Mouse (Mus musculus): ENCODE results near the gene Agrn. TPM values are rescaled to one million over a fixed set of nuclear protein-coding genes. Genes with fewer than 3 reads are reported as not detected.

Gene Agrn
- polyA plus RNA-seq, 1 experiment from 2014 or later = 165 TPM

- ATAC-seq (ENCODE audit: low FRiP score, low read depth) = no peak
- Histone ChIP-seq H3K27me3 (replicated peaks) (no peaks in the 10 kb centered on the region), H3K4me1 (no peaks in the 10 kb centered on the region), H3K9me3 (no peaks in the 10 kb centered on the region), H3K36me3 (no peaks in the 10 kb centered on the region), H3K4me2 (replicated peaks) (no peak overlapping the region), H3K4me3 (no peak overlapping the region), H3K27ac (no peak overlapping the region), H3K9ac (no peak overlapping the region)
- WGBS = 62% methylated on average over 5 of the region's 5 CpGs
These were observed 64.0 kb downstream of the Agrn start for GRCm38 (mm10) chr4:156133334-156133733.

GRCm38 (mm10) chr4:156130940-156131339 is 66.3 kb downstream of the Agrn start:
- Histone ChIP-seq H3K9me3 (no peaks in the 10 kb centered on the region), H3K36me3 (peaks cover 11% of the 10 kb centered on the region), H3K4me1 (no peaks in the 10 kb centered on the region), H3K27me3 (replicated peaks) (no peaks in the 10 kb centered on the region), H3K4me2 (replicated peaks) (no peak overlapping the region), H3K9ac (no peak overlapping the region), H3K4me3 (no peak overlapping the region), H3K27ac (no peak overlapping the region)
- no peak for ATAC-seq (ENCODE audit: low FRiP score, low read depth)
- WGBS = 88% methylated on average over 10 of the region's 10 CpGs

GRCm38 (mm10) chr4:156130436-156130835 is 66.9 kb downstream of the Agrn start, which contains the start of gene Rnf223:
Rnf223 (plus strand) TSS chr4:156130513.
- ATAC-seq (ENCODE audit: low FRiP score, low read depth) = no peak
- no peak within 1 kb of the TSS for H3K27ac ChIP-seq
- H3K9me3 ChIP-seq = no peaks in the 10 kb centered on the region

GRCm38 (mm10) chr4:156128746-156129145 is 68.5 kb downstream of the Agrn start:
- Histone ChIP-seq H3K36me3 (peaks cover 33% of the 10 kb centered on the region), H3K9me3 (no peaks in the 10 kb centered on the region), H3K27ac (no peak overlapping the region), H3K27me3 (replicated peaks) (no peaks in the 10 kb centered on the region), H3K4me2 (replicated peaks) (no peak overlapping the region), H3K4me3 (no peak overlapping the region), H3K4me1 (no peaks in the 10 kb centered on the region), H3K9ac (no peak overlapping the region)
- WGBS = 83% methylated on average over 5 of the region's 5 CpGs
- ATAC-seq (ENCODE audit: low FRiP score, low read depth) = no peak

More at GRCm38 (mm10) chr4:156130436-156130835, 66.9 kb downstream of the Agrn start, which contains the start of gene Rnf223:
- Histone ChIP-seq H3K4me2 (replicated peaks) (no peak within 1 kb of the TSS), H3K27me3 (replicated peaks) (no peaks in the 10 kb centered on the region), H3K9ac (no peak within 1 kb of the TSS), H3K4me3 (no peak within 1 kb of the TSS), H3K36me3 (peaks cover 16% of the 10 kb centered on the region), H3K4me1 (no peaks in the 10 kb centered on the region)
- 86% methylated on average over 15 of the region's 15 CpGs for WGBS

- Histone ChIP-seq H3K27ac (no peak overlapping the region), H3K4me1 (no peaks in the 10 kb centered on the region), H3K9me3 (no peaks in the 10 kb centered on the region), H3K36me3 (peaks cover 52% of the 10 kb centered on the region), H3K4me3 (no peak overlapping the region), H3K9ac (no peak overlapping the region), H3K27me3 (replicated peaks) (no peaks in the 10 kb centered on the region), H3K4me2 (replicated peaks) (no peak overlapping the region)
- WGBS = 93% methylated on average over 7 of the region's 7 CpGs
- ATAC-seq (ENCODE audit: low FRiP score, low read depth) = no peak
These were observed 70.4 kb downstream of the Agrn start for GRCm38 (mm10) chr4:156126841-156127240.

- no peak for ATAC-seq (ENCODE audit: low FRiP score, low read depth)
- H3K27me3 ChIP-seq (replicated peaks) = no peaks in the 10 kb centered on the region
These were observed 71.9 kb downstream of the Agrn start for GRCm38 (mm10) chr4:156125393-156125792.

GRCm38 (mm10) chr4:156124077-156124476 is 73.2 kb downstream of the Agrn start:
- Histone ChIP-seq H3K36me3 (peaks cover 79% of the 10 kb centered on the region), H3K9me3 (no peaks in the 10 kb centered on the region), H3K4me2 (replicated peaks) (no peak overlapping the region), H3K4me1 (no peaks in the 10 kb centered on the region), H3K27me3 (replicated peaks) (no peaks in the 10 kb centered on the region), H3K27ac (no peak overlapping the region), H3K9ac (no peak overlapping the region), H3K4me3 (no peak overlapping the region)
- 96% methylated on average over 7 of the region's 7 CpGs for WGBS
- no peak for ATAC-seq (ENCODE audit: low FRiP score, low read depth)

More at GRCm38 (mm10) chr4:156125393-156125792, 71.9 kb downstream of the Agrn start:
- H3K9ac ChIP-seq = no peak overlapping the region
- H3K4me1 ChIP-seq = no peaks in the 10 kb centered on the region
- peaks cover 66% of the 10 kb centered on the region for H3K36me3 ChIP-seq
- H3K27ac ChIP-seq = no peak overlapping the region
- no peak overlapping the region for H3K4me3 ChIP-seq
- WGBS = 97% methylated on average over 6 of the region's 6 CpGs
- no peak overlapping the region for H3K4me2 ChIP-seq (replicated peaks)
- no peaks in the 10 kb centered on the region for H3K9me3 ChIP-seq

Small RNAs within 50 kb of the gene (microRNA-seq; reads per million reads assigned to microRNA genes)
- gene Mir7658 = 4.8 reads per million, percentile 14 among the genes with 10 or more reads in this experiment

Other genes with a start within 250 kb of the Agrn start
- gene C1qtnf12, start 235.2 kb downstream of the Agrn start, polyA plus RNA-seq (2016; fragmentation: Nextera tagmentation; extraction: Ambion mirVana) = 17.2 and 19.0 TPM in 2 replicates
- 20.2 and 20.6 TPM in 2 replicates for gene B3galt6, start 204.8 kb downstream of the Agrn start, polyA plus RNA-seq (2016; fragmentation: Nextera tagmentation; extraction: Ambion mirVana)
- 129 and 133 TPM in 2 replicates for gene Sdf4, start 204.6 kb downstream of the Agrn start, polyA plus RNA-seq (2016; fragmentation: Nextera tagmentation; extraction: Ambion mirVana)
- gene Tnfrsf4, start 183.6 kb downstream of the Agrn start, polyA plus RNA-seq (2016; fragmentation: Nextera tagmentation; extraction: Ambion mirVana) = 0.52 and 0.81 TPM in 2 replicates
- gene Tnfrsf18, start 171.3 kb downstream of the Agrn start, polyA plus RNA-seq (2016; fragmentation: Nextera tagmentation; extraction: Ambion mirVana) = 1.6 and 2.0 TPM in 2 replicates
- gene Ttll10, start 138.1 kb downstream of the Agrn start, polyA plus RNA-seq (2016; fragmentation: Nextera tagmentation; extraction: Ambion mirVana) = 0.20 TPM in 1 of 2 replicates, not detected in the other
- gene 9430015G10Rik, start 87.5 kb downstream of the Agrn start, polyA plus RNA-seq (2016; fragmentation: Nextera tagmentation; extraction: Ambion mirVana) = 42.4 and 45.6 TPM in 2 replicates
- 0.52 TPM in 2 replicates for gene Rnf223, start 67.0 kb downstream of the Agrn start, polyA plus RNA-seq (2016; fragmentation: Nextera tagmentation; extraction: Ambion mirVana)
- gene Isg15, start 3.3 kb upstream of the Agrn start, polyA plus RNA-seq (2016; fragmentation: Nextera tagmentation; extraction: Ambion mirVana) = 0.89 and 1.6 TPM in 2 replicates
- 6.8 and 7.0 TPM in 2 replicates for gene AW011738, start 5.8 kb upstream of the Agrn start, polyA plus RNA-seq (2016; fragmentation: Nextera tagmentation; extraction: Ambion mirVana)
- 1.7 and 2.0 TPM in 2 replicates for gene Perm1, start 18.4 kb upstream of the Agrn start, polyA plus RNA-seq (2016; fragmentation: Nextera tagmentation; extraction: Ambion mirVana)
- 27.3 and 29.0 TPM in 2 replicates for gene Plekhn1, start 37.4 kb upstream of the Agrn start, polyA plus RNA-seq (2016; fragmentation: Nextera tagmentation; extraction: Ambion mirVana)
- 74.0 and 74.5 TPM in 2 replicates for gene Noc2l, start 38.5 kb upstream of the Agrn start, polyA plus RNA-seq (2016; fragmentation: Nextera tagmentation; extraction: Ambion mirVana)
- 2.6 and 2.9 TPM in 2 replicates for gene Samd11, start 58.2 kb upstream of the Agrn start, polyA plus RNA-seq (2016; fragmentation: Nextera tagmentation; extraction: Ambion mirVana)
- gene Vmn2r-ps159, start 133.6 kb upstream of the Agrn start, polyA plus RNA-seq (2016; fragmentation: Nextera tagmentation; extraction: Ambion mirVana) = not detected in 2 replicates